Mouse (Mus musculus): ENCODE data around the gene Acot9.

- TF ChIP-seq CTCF (IDR thresholded peaks at IDR 0.05; ENCODE audit: low read depth) (peak; percentile 44), EP300 (optimal IDR thresholded peaks at IDR 0.05) (no peak)
Measured at GRCm38 (mm10) chrX:155306390-155306789, 44.1 kb downstream of the Acot9 start.

Measured in stomach, postnatal 0 days (tissue).